Mouse (Mus musculus) mature B cell (primary cell): Measurements from ENCODE around the gene Exoc8.

ENCODE experiments used
- in situ Hi-C: fragments of 300-500 bp; cut with MboI; formaldehyde crosslinking; loops from 2 replicates; pipeline ENCODE4 v1.14.3; 2019

Exoc8 gene

DNA sequence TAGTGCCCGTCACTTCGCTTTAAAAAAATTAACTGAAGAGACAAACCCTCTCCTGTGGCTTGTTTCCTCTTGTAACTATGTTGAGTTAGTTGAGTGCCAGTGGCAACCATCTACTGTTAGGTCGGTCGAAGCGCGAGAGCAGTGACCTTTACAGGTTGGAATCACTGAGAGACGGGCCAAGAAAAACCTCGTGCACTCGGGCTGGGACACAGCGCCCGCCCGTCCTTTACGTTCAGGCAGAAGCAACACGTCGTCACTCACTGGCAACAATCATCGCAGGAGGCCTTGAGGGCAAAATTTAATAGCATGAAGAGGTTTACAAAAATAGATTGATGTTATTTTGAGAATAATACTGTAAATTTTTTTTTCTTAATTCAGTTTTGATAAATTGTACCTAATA lies 12.4 kb upstream of the Exoc8 start:
- in situ Hi-C loops, result no loop called here

GRCm38 (mm10) chr8:124905482-124905881 lies 8.0 kb upstream of the Exoc8 start:
- in situ Hi-C loops, result no loop called here

DNA sequence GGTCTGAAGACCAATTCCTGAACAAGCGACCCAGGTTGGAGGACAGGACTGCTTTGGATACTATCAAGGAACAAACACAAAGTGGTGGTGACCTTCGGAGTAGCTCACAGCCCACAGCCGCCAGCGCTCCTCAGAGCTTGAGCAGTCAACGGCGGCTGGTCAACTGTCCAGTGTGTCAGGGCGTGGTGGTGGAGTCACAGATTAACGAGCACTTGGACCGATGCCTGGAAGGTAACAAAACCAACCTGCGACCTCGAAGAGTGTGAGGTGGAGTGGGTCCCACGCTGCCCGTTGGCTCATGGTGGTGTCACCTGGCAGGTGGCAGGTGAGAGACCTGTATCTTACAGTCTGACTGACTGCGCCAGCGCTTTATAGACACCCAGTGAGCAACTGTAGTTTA lies 5.7 kb upstream of the Exoc8 start:
- in situ Hi-C loops, result no loop called here

GRCm38 (mm10) chr8:124898251-124898905 lies 873 bp upstream of the Exoc8 start:
- in situ Hi-C loops, result no loop called here

DNA sequence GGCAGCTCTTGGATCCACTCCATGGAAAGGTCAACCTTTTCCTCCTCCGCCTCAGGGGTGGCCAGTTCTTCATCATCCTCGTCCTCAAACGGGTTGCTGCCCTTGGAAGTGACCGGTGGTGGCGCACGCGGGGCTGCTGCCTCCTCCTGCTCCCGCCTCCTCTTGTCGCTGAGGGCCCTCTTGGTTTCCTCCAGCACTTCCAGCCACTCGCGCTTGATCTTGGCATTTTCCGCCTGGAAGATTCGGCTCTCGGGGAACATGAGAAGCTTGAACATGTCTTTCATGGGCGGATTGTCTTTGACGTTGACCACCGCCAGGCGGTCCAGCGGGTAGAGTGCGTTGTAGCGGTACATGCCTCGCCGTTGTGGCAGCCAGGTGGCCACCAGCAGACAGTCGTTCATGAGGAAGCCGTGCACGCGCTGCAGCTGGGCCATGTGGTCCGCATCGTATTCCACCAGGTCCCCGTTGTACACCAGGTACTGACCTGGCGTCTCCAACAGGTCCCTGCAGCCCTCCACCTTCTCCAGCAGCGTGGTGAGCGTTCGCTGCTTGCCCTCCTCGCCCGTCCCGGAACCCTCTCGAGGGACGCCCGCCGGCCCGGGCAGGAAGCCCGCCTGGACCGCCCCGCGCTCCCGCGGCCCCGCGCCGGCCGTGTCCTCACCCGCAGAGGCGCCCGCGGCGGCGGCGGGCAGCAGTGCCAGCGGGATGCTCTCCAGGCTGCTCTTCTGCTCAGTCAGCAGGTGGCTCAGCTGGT lies 696 bp downstream of the Exoc8 start:
- in situ Hi-C loops, result no loop called here

GRCm38 (mm10) chr8:124896010-124896631 lies 1.4 kb downstream of the Exoc8 start:
- in situ Hi-C loops, result no loop called here

- in situ Hi-C loops, result no loop called here
Observed at GRCm38 (mm10) chr8:124892596-124892995, 4.9 kb downstream of the Exoc8 start.

DNA sequence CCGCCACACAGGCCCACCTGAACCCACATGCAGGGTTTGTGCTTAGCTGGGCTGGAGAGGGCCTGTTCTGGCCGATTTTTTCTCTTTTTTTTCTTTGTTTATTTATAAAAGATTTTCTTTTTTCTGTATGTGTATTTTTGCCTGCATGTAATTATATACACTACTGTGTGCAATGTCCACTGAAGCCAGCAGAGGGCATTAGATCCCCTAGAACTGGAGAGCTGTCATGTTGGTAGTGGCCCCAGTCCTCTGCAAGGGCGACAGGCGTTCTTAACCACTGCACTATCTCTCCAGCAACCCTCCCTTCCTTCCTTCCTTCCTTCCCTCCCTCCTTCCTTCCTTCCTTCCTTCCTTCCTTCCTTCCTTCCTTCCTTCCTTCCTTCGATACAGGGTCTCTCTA lies 9.1 kb downstream of the Exoc8 start:
- in situ Hi-C loops, result no loop called here

GRCm38 (mm10) chr8:124878946-124879526 lies 18.5 kb downstream of the Exoc8 start:
- in situ Hi-C loops, result no loop called here

DNA sequence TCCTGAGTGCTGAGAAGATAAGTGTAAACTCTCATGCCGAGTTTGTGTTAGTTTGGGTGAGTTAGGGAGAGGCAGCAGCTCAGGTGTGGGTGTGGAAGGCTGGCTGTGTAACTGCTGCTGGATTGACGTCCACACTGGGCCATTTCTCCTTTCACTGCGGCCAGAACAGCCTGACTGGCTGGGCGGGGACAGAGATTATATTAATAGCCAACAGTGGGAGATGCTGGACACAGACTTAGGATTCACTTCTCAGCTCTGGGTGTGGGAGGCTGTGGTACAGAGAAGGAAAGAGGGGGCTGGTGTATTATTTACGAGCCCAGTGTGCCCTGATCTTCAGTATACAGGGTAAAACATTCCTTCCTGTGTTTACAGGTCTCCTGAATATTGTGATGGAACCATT lies 19.4 kb downstream of the Exoc8 start:
- in situ Hi-C loops, result no loop called here

DNA sequence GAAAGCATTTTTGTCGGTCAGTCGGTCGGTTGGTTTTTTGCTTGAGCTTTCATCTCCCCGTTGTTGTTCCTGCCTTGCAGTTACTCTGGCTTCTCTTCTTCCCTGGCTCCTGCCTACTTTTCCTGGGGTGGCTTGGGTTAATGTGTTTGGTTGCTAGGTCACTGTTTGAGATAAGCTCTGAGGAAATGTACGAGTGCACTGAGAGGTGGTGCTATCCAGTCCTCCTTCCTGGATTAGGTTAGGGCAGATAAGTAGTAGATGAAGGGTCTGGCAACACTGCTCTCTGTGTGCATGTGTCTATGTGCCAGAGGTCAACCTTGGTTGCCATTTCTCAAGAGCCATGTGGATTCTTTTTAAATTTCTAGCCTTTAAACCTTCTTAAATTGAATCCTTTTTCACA lies 24.8 kb downstream of the Exoc8 start:
- in situ Hi-C loops, result no loop called here

DNA sequence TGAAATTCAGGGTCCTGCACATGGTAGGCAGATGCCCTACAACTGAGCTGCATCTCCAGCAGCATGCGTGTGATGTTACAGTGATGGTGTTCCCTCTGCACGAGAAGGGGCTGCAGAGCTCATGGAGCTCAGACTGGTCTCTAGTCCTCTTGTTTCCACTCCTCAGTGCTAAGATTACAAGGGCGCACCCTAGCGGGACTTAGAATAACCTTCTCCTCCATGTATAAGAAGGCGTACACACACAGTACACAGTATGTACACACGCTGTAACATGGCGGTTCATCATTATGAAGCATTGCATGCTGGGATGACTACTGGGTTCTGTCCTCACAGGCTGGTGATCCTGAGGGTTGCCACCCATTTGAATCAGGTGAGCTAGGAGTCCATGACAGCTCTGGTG lies 25.4 kb downstream of the Exoc8 start:
- in situ Hi-C loops, result no loop called here

DNA sequence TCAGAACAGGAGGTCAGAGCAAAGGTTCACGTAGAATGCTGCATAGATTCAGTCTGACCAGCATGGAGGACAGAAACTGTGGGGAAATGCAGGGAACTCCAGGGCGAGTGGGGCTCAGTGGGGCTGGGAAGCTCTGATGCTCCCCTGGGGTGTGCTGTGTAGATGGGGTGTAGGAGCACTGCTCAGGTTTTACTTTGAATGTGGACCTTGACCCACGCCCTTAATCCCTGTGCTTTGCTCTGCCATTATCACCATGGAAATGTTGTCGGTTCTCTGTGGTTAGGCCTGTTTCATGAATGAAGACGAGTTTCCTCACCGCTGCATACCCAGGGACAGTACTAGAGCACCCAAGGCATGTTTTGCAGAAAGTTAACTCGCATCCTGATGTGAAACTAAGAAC lies 26.0 kb downstream of the Exoc8 start:
- in situ Hi-C loops, result no loop called here

DNA sequence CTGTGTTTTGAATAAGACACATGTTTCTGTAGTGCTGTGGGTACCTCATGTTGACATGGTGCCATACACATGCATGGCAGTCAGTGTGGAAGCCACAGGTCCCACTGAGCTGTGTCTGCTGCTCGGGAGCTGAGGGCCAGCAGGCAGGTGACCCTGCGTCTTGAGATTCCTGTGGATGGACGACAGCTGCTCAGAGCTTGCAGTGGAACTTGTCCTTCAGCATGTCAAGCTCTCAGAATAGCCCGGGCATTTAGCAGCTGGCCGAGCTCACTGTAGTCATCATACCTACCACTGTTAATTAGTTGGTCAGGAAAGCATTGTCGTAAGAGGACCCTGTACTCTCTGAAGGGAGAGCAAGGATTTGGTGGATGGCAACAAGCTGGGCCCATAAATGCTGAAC lies 27.8 kb downstream of the Exoc8 start:
- in situ Hi-C loops, result no loop called here

DNA sequence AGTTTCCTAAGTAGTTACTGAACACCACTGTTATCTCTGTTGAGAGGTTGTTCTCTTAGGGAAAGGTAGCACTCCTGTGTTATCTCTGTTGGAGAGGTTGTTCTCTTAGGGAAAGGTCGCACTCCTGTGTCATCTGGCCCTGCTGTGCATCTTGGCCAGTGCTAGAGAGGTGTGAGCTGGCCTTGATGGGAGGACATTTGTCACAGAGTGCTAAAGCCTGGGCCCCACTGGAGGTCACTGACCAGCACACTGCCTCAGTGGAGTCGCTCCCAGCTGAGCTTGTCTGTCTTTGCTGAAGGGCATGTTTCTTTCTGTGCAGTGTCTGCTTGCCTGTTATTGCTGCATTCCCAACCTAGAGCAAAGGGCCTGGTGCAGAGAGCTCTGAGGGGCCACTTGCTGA lies 30.4 kb downstream of the Exoc8 start:
- in situ Hi-C loops, result no loop called here

DNA sequence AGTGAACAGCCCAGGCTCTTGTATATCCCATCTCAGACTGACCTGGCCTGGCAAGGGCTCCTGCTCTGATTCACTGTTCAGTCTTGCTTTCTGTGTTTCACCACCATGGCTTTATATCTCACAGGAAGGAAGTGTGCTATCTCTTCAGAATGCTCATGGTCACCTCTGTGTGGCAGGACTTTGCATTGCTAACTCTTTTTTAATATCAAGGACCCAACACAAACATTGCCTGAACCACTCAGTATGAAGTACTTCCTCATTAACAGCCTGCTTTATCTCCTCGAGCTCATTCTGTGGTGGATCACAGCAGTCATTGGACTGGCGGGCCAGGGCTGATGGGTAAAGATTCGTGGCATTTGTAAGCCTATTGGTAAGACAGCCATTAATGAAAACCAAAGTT lies 30.8 kb downstream of the Exoc8 start:
- in situ Hi-C loops, result no loop called here

DNA sequence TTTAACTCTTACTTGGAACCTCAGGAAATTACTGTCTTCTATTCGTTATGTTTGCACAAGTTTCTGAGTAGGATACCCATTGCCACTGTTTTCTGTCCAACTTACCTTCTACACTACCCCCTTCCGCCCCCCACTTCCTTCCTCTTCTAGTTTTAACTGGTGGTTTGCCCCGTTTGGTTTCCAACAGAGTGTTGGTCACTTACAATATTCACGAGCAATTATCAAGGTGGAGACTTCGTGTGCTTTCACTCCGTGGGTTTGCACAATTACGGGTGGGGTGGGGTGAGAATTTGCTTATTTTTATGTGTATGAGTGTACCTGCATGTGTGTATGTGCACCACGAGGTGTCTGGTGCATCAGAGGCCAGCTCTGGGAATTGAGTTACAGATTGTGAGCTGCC lies 33.8 kb downstream of the Exoc8 start:
- in situ Hi-C loops, result no loop called here

GRCm38 (mm10) chr8:124863163-124863677 lies 34.3 kb downstream of the Exoc8 start:
- in situ Hi-C loops, result no loop called here

- in situ Hi-C loops, result no loop called here
Observed at GRCm38 (mm10) chr8:124862321-124863162, 35.0 kb downstream of the Exoc8 start, which contains the start of the genes Gnpat and 2810004N23Rik. Gnpat (plus strand) TSS chr8:124863033. 2810004N23Rik (minus strand) TSS chr8:124863120.

- in situ Hi-C loops, result no loop called here
Observed at GRCm38 (mm10) chr8:124860188-124860587, 37.3 kb downstream of the Exoc8 start.

DNA sequence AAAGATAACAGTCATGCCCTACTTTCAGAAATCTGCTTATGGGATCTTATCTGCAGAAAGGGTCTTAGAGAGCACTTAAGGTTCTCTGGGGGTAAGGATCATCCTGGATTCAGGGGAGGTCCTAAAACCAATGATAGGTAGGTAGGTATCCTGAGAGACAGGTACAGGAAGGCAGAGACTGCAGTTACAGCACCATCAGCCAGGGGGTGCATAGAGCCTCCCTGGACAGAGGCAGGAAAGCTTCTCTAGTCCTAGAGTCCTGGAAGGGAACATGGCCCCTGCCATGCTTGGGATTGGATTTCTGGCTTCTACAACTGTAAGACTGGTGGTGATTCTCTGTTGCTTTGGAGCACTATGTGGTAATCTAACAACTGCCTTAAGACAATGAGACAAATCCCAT lies 38.0 kb downstream of the Exoc8 start:
- in situ Hi-C loops, result no loop called here

GRCm38 (mm10) chr8:124853511-124853910 lies 44.0 kb downstream of the Exoc8 start:
- in situ Hi-C loops, result no loop called here
